Mouse (Mus musculus) kidney, adult 2 months (tissue): Measurements from ENCODE around the gene Mindy4. TPM values are rescaled to one million over a fixed set of nuclear protein-coding genes. Genes with fewer than 3 reads are reported as not detected.

ENCODE experiments used
- DNase-seq: peaks from one replicate; pipeline ENCODE4 v3.0.0; 2021
- H3K27ac ChIP-seq: fragments of 200-500 bp; 2 replicates; pipeline ENCODE4 v1.5.1; 2012; ENCODE audit warnings: low read depth, low read length, control low read depth, inconsistent platforms; ENCODE audit not compliant: insufficient read depth
- H3K27me3 ChIP-seq: fragments of 200-500 bp; replicated peaks from 2 replicates; pipeline ENCODE4 v1.6.1; 2012; ENCODE audit warnings: mild to moderate bottlenecking, moderate library complexity, low read length, inconsistent platforms; ENCODE audit not compliant: control insufficient read depth, insufficient read depth
- H3K36me3 ChIP-seq: fragments of 200-500 bp; 2 replicates; pipeline ENCODE4 v1.6.1; 2012; ENCODE audit warnings: mild to moderate bottlenecking, moderate library complexity, low read length, inconsistent platforms; ENCODE audit not compliant: control insufficient read depth, insufficient read depth
- H3K4me1 ChIP-seq: fragments of 200-500 bp; 2 replicates; pipeline ENCODE4 v1.6.1; 2011; ENCODE audit warnings: low read length; ENCODE audit not compliant: control insufficient read depth, insufficient read depth
- H3K4me3 ChIP-seq: fragments of 200-500 bp; 2 replicates; pipeline ENCODE4 v1.5.1; 2011; ENCODE audit warnings: mild to moderate bottlenecking, low read depth, low read length, control low read depth; ENCODE audit not compliant: insufficient read depth
- CTCF ChIP-seq: fragments of 200-500 bp; conservative IDR thresholded peaks from 2 replicates; pipeline ENCODE4 v1.5.1; 2011; ENCODE audit warnings: low read depth, mild to moderate bottlenecking, control low read depth, low read length, moderate library complexity, mixed read lengths; ENCODE audit not compliant: insufficient read depth, insufficient read length
- POLR2A ChIP-seq: fragments of 200-500 bp; IDR thresholded peaks from one replicate; pipeline ENCODE4 v1.6.1; 2011; ENCODE audit warnings: low read depth, low read length, control low read depth
- WGBS: fragments of 180-500 bp; shearing (Covaris S2); methylation state at CpG from one replicate; pipeline ENCODE4 v1.1.7; 2018; 5-methylcytosine and 5-hydroxymethylcytosine counted together
- polyA plus RNA-seq: library from polyadenylated mRNA; depleted of rRNA; stranded (reverse); fragments of >200 nt; gene quantifications from 2 replicates; pipeline ENCODE4 v1.2.3, GENCODE M21; 2012

Mindy4 gene
- polyA plus RNA-seq, 1 experiment: 14.6 TPM

- Histone ChIP-seq H3K4me3 (no peak overlapping the region), H3K4me1 (peaks cover 23% of the 10 kb centered on the region), H3K27ac (no peak overlapping the region), H3K36me3 (no peaks in the 10 kb centered on the region), H3K27me3 (no peaks in the 10 kb centered on the region)
- DNase-seq: no peak
- TF ChIP-seq CTCF (no peak), POLR2A (no peak)
- 84% methylated on average over 7 of the region's 7 CpGs for WGBS
Measured at GRCm38 (mm10) chr6:55281687-55282086, 78.5 kb downstream of the Mindy4 start.

DNA sequence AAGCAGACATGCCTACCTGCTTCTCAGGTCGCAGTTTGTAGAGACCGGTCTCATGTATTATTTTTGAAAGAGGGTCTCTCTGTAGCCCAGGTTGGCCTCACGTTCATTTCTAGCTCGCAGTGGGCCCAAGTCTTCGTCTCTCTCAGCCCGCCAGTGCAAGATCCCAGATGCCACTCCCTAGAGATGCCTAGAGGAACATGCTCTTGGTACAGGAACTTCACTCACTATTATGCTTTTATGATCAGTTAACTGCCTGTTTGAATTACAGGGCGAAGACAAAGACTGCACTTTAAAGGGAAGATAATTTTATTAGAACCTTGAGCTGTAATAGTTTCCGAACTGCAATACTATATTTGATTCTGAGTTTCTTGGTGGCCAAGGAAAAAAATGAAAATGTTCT is 79.2 kb downstream of the Mindy4 start:
- Histone ChIP-seq H3K36me3 (no peaks in the 10 kb centered on the region), H3K27ac (no peak overlapping the region), H3K4me1 (peaks cover 22% of the 10 kb centered on the region), H3K4me3 (no peak overlapping the region), H3K27me3 (no peaks in the 10 kb centered on the region)
- TF ChIP-seq CTCF (no peak), POLR2A (no peak)
- WGBS: 94% methylated on average over 8 of the region's 8 CpGs
- DNase-seq: no peak

DNA sequence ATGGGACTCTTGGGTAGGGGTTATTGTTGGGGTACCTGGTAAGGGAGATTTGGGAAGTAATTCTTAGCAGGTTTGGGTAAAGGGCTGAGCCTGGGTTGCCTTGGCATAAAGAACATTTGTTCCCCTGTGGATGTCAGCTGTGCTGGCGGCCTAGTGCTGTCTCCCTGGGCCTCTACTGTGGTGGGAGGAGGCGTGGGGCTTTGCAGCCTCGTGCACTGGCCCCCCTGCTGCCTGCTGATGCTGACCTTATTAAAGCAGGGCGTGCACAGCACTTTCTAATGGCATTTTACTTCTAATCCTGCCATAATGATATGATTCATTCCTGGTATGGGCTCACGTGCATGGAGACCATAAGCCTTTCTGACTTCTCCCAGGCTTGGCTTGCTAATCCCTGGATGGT is 82.0 kb downstream of the Mindy4 start:
- DNase-seq: no peak
- H3K27me3 ChIP-seq: no peaks in the 10 kb centered on the region
- H3K36me3 ChIP-seq: no peaks in the 10 kb centered on the region
- no peak overlapping the region for H3K27ac ChIP-seq
- H3K4me3 ChIP-seq: no peak overlapping the region
- peaks cover 4% of the 10 kb centered on the region; the same call in 1 of the 2 replicates for H3K4me1 ChIP-seq
- TF ChIP-seq CTCF (no peak), POLR2A (no peak)
- 83% methylated on average over 5 of the region's 5 CpGs for WGBS

- peaks cover 4% of the 10 kb centered on the region; the same call in 1 of the 2 replicates for H3K4me1 ChIP-seq
- H3K36me3 ChIP-seq: no peaks in the 10 kb centered on the region
- 44% methylated on average over 5 of the region's 5 CpGs for WGBS
- no peak overlapping the region for H3K4me3 ChIP-seq
- no peaks in the 10 kb centered on the region for H3K27me3 ChIP-seq
- peak overlapping the region; percentile 58 for H3K27ac ChIP-seq
- TF ChIP-seq CTCF (no peak), POLR2A (no peak)
- DNase-seq: peak; percentile 64
Measured at GRCm38 (mm10) chr6:55288007-55288602, 84.9 kb downstream of the Mindy4 start.

GRCm38 (mm10) chr6:55294549-55295131 is 91.5 kb downstream of the Mindy4 start:
- Histone ChIP-seq H3K27ac (no peak overlapping the region), H3K4me3 (no peak overlapping the region), H3K4me1 (peaks cover 4% of the 10 kb centered on the region; the same call in 1 of the 2 replicates), H3K36me3 (no peaks in the 10 kb centered on the region), H3K27me3 (no peaks in the 10 kb centered on the region)
- TF ChIP-seq POLR2A (no peak), CTCF (no peak)
- WGBS: 34% methylated on average over 19 of the region's 19 CpGs
- DNase-seq: peak; percentile 46

GRCm38 (mm10) chr6:55295325-55295724 is 92.1 kb downstream of the Mindy4 start:
- no peaks in the 10 kb centered on the region for H3K27me3 ChIP-seq
- TF ChIP-seq POLR2A (no peak), CTCF (no peak)
- no peaks in the 10 kb centered on the region for H3K36me3 ChIP-seq
- WGBS: 56% methylated on average over 1 of the region's 1 CpGs
- no peak overlapping the region for H3K27ac ChIP-seq
- peak; percentile 24 for DNase-seq
- no peak overlapping the region for H3K4me3 ChIP-seq
- H3K4me1 ChIP-seq: peaks cover 8% of the 10 kb centered on the region; the same call in 1 of the 2 replicates

- TF ChIP-seq CTCF: no peak
- TF ChIP-seq POLR2A: no peak
- 69% methylated on average over 8 of the region's 8 CpGs for WGBS
- DNase-seq: peak; percentile 82
- Histone ChIP-seq H3K27ac (peak overlapping the region; percentile 65), H3K4me1 (peaks cover 6% of the 10 kb centered on the region; the same call in 1 of the 2 replicates), H3K27me3 (no peaks in the 10 kb centered on the region), H3K4me3 (no peak overlapping the region), H3K36me3 (no peaks in the 10 kb centered on the region)
Measured at GRCm38 (mm10) chr6:55299482-55299881, 96.3 kb downstream of the Mindy4 start.
